ENCODE assay signal across 19 mouse cellular contexts in genomic region chr11:4756460-4756859, GRCm38 (mm10). TPM values are rescaled to one million over a fixed set of nuclear protein-coding genes. Genes with fewer than 3 reads are reported as not detected.
"Had no signal": no experiment of that assay in that cellular context is flagged by ENCODE, and none has a peak within 500 bp of the region (broad histone marks: within the 10 kb centered on the region; RNA-seq: fewer than 3 reads in every experiment).

No protein-coding gene starts in this region.

- DNase-seq: liver, postnatal 0 days; lung, adult 2 months; lung, postnatal 14 days; lung, postnatal 36 days; right cerebral cortex, postnatal 14 days; thymus, adult 2 months; thymus, postnatal 25 days; thymus, postnatal 4 days had no signal

- ATAC-seq: liver, postnatal 0 days; lung, postnatal 0 days; midbrain, embryonic 13.5 days; midbrain, embryonic 15.5 days had no signal

- H3K4me3 ChIP-seq: liver, embryonic 15.5 days; lung, embryonic 15.5 days; megakaryocyte, embryonic 14.5 days; midbrain, embryonic 13.5 days; midbrain, embryonic 15.5 days; neural tube, embryonic 12.5 days; stomach, embryonic 15.5 days had no signal

- H3K36me3 ChIP-seq: liver, embryonic 15.5 days; lung, embryonic 15.5 days; midbrain, embryonic 13.5 days; midbrain, embryonic 15.5 days; neural tube, embryonic 12.5 days; stomach, embryonic 15.5 days had no signal

- H3K4me1 ChIP-seq: liver, embryonic 15.5 days had no signal

- H3K27ac ChIP-seq: liver, embryonic 15.5 days; lung, embryonic 15.5 days; macrophage; midbrain, embryonic 13.5 days; midbrain, embryonic 15.5 days; neural tube, embryonic 12.5 days; stomach, embryonic 15.5 days; stomach, postnatal 0 days had no signal

- H3K27me3 ChIP-seq: midbrain, embryonic 13.5 days had no signal

- H3K9me3 ChIP-seq: liver, embryonic 15.5 days; lung, embryonic 15.5 days; midbrain, embryonic 13.5 days; midbrain, embryonic 15.5 days; stomach, embryonic 15.5 days had no signal

RNA-seq across cellular contexts. Expression of gene Cabp7, which starts 9.9 kb away (rescaled TPM):
- polyA plus RNA-seq: lung, embryonic 15.5 days; spleen, adult 2 months had no signal
